Mouse (Mus musculus) left cerebral cortex, postnatal 4 days (tissue): Measurements from ENCODE around the gene Ift52. TPM values are rescaled to one million over a fixed set of nuclear protein-coding genes. Genes with fewer than 3 reads are reported as not detected.

ENCODE experiments used
- DNase-seq: peaks from one replicate; pipeline ENCODE4 v3.0.0-alpha.2; 2022
- intact Hi-C: fragments of 180-260 bp; cut with DNase I; formaldehyde crosslinking; loops from one replicate; pipeline ENCODE4 v1.15.1; 2025
- total RNA-seq, 2 experiments: library from RNA; stranded (reverse); gene quantifications; 2 replicates each; pipeline ENCODE4 v1.2.3; 2021

The Ift52 gene
- 10 to 100 TPM; 23.6 to 26.2 TPM for total RNA-seq

- intact Hi-C loops, result no loop called here
- DNase-seq, result peak; percentile 90
These were observed at the start of gene Ift52 for GRCm38 (mm10) chr2:163016916-163017743. TSS of gene Ift52 (plus strand) at chr2:163017354.

- intact Hi-C loops, result no loop called here
- peak; percentile 42 for DNase-seq
These were observed 48.8 kb upstream of the Ift52 start for GRCm38 (mm10) chr2:162968357-162968756.

- intact Hi-C loops, result no loop called here
- DNase-seq, result no peak
These were observed 48.1 kb upstream of the Ift52 start for GRCm38 (mm10) chr2:162969101-162969500.

- intact Hi-C loops, result no loop called here
These were observed 46.3 kb upstream of the Ift52 start for GRCm38 (mm10) chr2:162970896-162971295.

GRCm38 (mm10) chr2:162972752-162973151 lies 44.4 kb upstream of the Ift52 start:
- intact Hi-C loops, result no loop called here
- DNase-seq, result no peak

More at GRCm38 (mm10) chr2:162970896-162971295, 46.3 kb upstream of the Ift52 start:
- DNase-seq, result no peak

GRCm38 (mm10) chr2:162973206-162973605 lies 43.9 kb upstream of the Ift52 start:
- DNase-seq, result no peak
- intact Hi-C loops, result no loop called here

- DNase-seq, result no peak
- intact Hi-C loops, result no loop called here
These were observed 43.5 kb upstream of the Ift52 start for GRCm38 (mm10) chr2:162973637-162974036.

GRCm38 (mm10) chr2:162975157-162975775 lies 41.9 kb upstream of the Ift52 start:
- peak; percentile 56 for DNase-seq

GRCm38 (mm10) chr2:162976001-162976400 lies 41.2 kb upstream of the Ift52 start:
- peak; percentile 70 for DNase-seq
- intact Hi-C loops, result no loop called here

More at GRCm38 (mm10) chr2:162975157-162975775, 41.9 kb upstream of the Ift52 start:
- intact Hi-C loops, result no loop called here

- intact Hi-C loops, result no loop called here
These were observed 32.8 kb upstream of the Ift52 start for GRCm38 (mm10) chr2:162984381-162984780.

GRCm38 (mm10) chr2:162985923-162986322 lies 31.2 kb upstream of the Ift52 start:
- intact Hi-C loops, result no loop called here
- DNase-seq, result peak; percentile 90

More at GRCm38 (mm10) chr2:162984381-162984780, 32.8 kb upstream of the Ift52 start:
- DNase-seq, result no peak

GRCm38 (mm10) chr2:162986764-162987163 lies 30.4 kb upstream of the Ift52 start:
- DNase-seq, result no peak
- intact Hi-C loops, result no loop called here

GRCm38 (mm10) chr2:162987218-162987617 lies 29.9 kb upstream of the Ift52 start, which contains the start of gene Sgk2:
TSS of gene Sgk2 (plus strand) at chr2:162987330.
- no peak for DNase-seq
- intact Hi-C loops, result no loop called here

GRCm38 (mm10) chr2:162988235-162988634 lies 28.9 kb upstream of the Ift52 start:
- DNase-seq, result no peak
- intact Hi-C loops, result no loop called here

GRCm38 (mm10) chr2:162991394-162992083 lies 25.6 kb upstream of the Ift52 start:
- intact Hi-C loops, result no loop called here

GRCm38 (mm10) chr2:162992084-162992437 lies 25.1 kb upstream of the Ift52 start:
- no peak for DNase-seq
- intact Hi-C loops, result no loop called here

More at GRCm38 (mm10) chr2:162991394-162992083, 25.6 kb upstream of the Ift52 start:
- no peak for DNase-seq

GRCm38 (mm10) chr2:162993881-162994616 lies 23.1 kb upstream of the Ift52 start:
- DNase-seq, result no peak
- intact Hi-C loops, result no loop called here

GRCm38 (mm10) chr2:162998528-162999230 lies 18.5 kb upstream of the Ift52 start:
- peak; percentile 62 for DNase-seq
- intact Hi-C loops, result no loop called here

GRCm38 (mm10) chr2:162999744-163000143 lies 17.4 kb upstream of the Ift52 start:
- DNase-seq, result peak; percentile 50

GRCm38 (mm10) chr2:163001071-163001470 lies 16.1 kb upstream of the Ift52 start:
- intact Hi-C loops, result no loop called here
- no peak for DNase-seq

More at GRCm38 (mm10) chr2:162999744-163000143, 17.4 kb upstream of the Ift52 start:
- intact Hi-C loops, result no loop called here
